Mouse (Mus musculus) ES-CJ7 (cell line): ENCODE results near the gene Tssc4.
A peak's percentile ranks its signal among the peaks of the same experiment; 100 is the strongest.

Experiments
- DNase-seq: peaks from one replicate; pipeline ENCODE4 v3.0.0; 2011; ENCODE audit warnings: low read depth, low spot score

The Tssc4 gene

DNA sequence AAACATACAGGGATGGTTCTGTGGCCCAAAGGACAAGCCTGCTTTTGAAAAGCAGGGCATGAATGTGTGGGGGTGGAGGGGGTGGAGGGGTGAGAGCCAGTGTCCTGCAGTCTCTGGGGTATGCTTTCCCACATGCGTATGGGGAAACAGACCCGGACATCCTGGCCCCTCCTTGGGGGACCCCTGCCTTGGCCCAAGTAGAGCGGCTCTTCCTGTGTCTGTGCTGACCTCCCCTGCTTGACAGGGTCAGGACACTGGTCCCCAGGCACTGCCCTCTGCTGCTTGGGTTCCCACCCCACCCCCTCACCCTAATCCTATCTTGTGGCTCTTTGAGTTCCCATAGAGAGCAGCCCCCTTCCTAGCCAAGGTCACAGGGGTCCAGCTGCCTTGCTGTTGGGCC lies 40.6 kb downstream of the Tssc4 start:
- no peak for DNase-seq

DNA sequence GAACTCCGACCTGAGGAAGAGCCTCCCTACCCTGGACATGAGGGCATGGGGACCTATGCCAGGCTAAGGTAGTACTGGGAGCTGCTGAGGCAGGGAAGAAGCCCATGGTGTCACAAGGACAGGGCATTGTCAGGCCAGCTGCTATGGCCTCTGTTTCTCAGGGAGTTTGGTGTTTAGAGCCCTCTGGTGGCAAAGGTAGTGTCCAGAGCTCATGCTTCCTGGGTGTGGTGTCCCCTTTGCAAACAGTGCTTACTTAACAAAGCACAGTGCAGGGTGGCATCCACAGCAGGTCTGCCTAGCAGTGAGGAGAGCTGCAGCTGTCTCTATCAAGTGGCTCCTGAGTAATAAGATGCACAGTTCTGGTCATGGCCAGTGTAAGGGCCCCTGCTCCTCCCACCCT lies 41.8 kb downstream of the Tssc4 start:
- no peak for DNase-seq

DNA sequence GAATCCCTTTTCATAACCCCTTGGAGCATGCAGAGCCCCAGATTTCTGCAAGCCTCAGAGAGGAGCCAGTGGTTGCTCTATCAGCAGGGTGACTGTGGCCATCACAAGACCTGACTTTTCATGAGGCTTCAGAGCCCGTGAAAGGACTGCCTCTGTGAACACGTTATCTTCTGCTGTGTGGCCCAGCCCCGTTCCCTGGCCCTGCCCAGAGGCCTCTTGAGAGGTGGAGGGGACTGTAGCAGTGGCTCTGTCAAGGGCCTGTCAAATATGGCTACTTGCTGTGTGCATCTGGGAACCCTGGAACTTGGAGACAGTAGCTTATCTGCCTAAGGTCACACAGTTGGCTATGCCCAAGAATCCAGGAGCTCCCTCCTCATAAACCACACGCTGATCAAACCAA lies 42.7 kb downstream of the Tssc4 start:
- no peak for DNase-seq

DNA sequence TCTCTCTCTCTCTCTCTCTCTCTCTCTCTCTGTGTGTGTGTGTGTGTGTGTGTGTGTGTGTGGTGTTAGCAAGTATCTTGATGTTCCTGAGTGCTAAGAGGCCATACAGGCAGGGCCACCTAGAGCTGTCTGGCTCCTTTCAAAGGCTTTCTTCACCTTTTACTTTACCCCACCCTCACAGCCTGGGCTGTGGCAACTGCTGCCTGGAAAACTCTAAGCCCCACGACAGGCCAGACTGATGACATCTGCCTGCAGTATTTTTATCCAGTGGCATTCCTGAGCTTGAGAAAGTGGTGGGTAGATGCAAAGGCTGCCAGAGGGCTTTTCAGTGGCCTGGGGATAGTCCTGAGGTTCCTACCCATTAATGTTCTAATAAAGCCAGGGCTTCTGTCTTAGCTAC lies 43.3 kb downstream of the Tssc4 start:
- DNase-seq, result no peak

DNA sequence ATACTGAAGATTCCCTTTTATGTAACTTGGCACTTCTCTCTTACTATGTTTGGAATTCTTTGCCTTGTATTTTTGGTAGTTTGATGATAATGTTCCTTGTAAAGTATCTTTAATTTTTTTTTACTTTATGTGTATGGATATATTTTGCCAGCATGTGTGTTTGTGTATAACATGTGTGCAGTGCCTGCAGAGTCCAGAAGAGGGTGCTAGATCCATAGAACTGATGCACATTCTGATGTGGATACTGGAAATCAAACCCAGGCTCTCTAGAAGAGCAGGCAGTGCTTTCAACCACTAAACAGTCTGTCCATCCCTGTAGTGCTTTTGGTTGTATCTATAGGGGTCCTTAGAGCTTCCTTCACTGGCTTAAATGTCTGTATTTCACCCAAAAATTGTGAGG lies 45.7 kb downstream of the Tssc4 start:
- DNase-seq, result peak; percentile 68

DNA sequence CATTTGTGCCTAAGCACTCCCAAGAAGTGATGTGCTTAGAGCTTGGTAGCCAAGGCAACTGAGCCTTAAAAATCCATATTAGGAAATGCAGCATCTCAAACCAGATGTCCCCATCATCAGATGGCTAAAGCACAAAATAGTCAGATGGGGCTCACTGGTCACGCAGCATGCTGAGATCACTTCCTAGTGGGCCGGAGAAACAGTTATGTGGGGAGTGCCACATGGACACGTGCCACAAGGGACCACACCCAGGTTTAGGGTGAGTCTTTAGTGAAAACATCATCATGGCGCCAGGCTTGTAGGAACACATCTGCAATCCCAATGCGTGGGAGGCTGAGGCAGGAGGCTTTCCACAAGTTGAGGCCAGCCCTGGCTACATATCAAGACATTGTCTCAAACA lies 47.5 kb downstream of the Tssc4 start:
- DNase-seq, result peak; percentile 64

DNA sequence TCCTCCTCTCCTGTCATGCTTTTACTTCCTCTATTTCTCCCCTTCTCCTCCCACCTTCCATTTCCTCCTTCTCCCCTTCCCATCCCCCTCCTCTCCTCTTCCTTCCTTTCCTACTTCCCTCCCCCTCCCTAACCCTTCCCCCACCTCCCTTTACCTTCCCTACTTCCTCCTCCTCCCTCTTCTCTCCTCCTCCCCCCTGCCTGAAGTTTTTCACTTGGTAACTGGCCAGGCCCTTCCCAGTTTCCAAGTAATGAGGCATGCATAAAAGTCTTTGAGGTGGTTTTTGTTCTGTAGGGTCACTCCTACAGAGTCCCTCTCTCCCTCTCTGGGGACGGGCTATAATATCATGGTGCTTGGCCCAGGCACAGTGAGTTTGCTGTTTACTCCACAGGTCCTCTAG lies 50.4 kb downstream of the Tssc4 start:
- peak; percentile 78 for DNase-seq

DNA sequence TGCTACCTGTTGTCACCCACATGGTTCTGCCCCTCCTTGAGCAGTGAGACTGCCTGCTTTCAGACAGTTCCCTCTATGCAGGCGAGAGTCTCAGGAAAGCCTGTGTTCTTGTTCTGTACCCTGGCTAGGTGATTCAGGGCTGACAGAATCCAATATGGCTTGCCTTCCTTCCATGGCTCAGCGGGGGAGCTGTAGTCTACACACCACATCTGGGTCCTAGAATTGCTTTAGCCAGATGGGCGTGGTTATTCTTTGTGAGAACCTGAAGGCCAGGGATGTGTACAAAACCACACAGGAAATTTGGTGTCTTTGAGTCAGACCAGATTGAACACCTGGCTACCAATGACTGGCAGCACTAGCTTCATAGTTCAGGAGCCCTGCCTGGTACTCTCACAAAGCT lies 50.8 kb downstream of the Tssc4 start:
- peak; percentile 87 for DNase-seq
